Mouse (Mus musculus) erythroblast, embryonic 14.5 days (primary cell): ENCODE measurements around the gene Hist1h4h. TPM values are rescaled to one million over a fixed set of nuclear protein-coding genes. Genes with fewer than 3 reads are reported as not detected.
A peak's percentile ranks its signal among the peaks of the same experiment; 100 is the strongest.
"Not testable (repeated sequence)": the region's sequence is repeated elsewhere in the genome, so short reads cannot be mapped to it uniquely, and the experiment has no call there.

ENCODE experiments used
- H3K27me3 ChIP-seq: 2 replicates; pipeline ENCODE4 v1.6.1; 2012; ENCODE audit warnings: inconsistent platforms; ENCODE audit not compliant: control insufficient read depth
- H3K36me3 ChIP-seq: 2 replicates; pipeline ENCODE4 v1.6.1; 2012; ENCODE audit warnings: mild to moderate bottlenecking, inconsistent platforms; ENCODE audit not compliant: control insufficient read depth
- H3K4me1 ChIP-seq: 2 replicates; pipeline ENCODE4 v1.6.1; 2012; ENCODE audit warnings: inconsistent platforms; ENCODE audit not compliant: control insufficient read depth
- H3K4me3 ChIP-seq: replicated peaks from 2 replicates; pipeline ENCODE3; 2012; ENCODE audit warnings: moderate library complexity, mild to moderate bottlenecking, inconsistent platforms
- H3K9me3 ChIP-seq: 2 replicates; pipeline ENCODE4 v1.6.1; 2012; ENCODE audit warnings: low read length, inconsistent platforms, mixed read lengths; ENCODE audit not compliant: control insufficient read depth
- GATA1 ChIP-seq: IDR thresholded peaks from 2 replicates; pipeline ENCODE4 v1.6.1; 2012; ENCODE audit warnings: low read length, inconsistent platforms, mixed read lengths
- TAL1 ChIP-seq: IDR thresholded peaks from 3 replicates; pipeline ENCODE4 v1.6.1; 2012; ENCODE audit warnings: low read length, inconsistent platforms, mixed read lengths
- polyA plus RNA-seq: library from polyadenylated mRNA; stranded (reverse); fragments of >175 nt; gene quantifications from 2 replicates; pipeline ENCODE4 v1.2.3, GENCODE M21; 2012

The Hist1h4h gene
- polyA plus RNA-seq, 1 experiment = 19.7 TPM

GRCm38 (mm10) chr13:23562699-23563462 is 32.0 kb downstream of the Hist1h4h start:
- Histone ChIP-seq H3K4me3 (peak overlapping the region; percentile 60), H3K4me1 (peaks cover 57% of the 10 kb centered on the region), H3K36me3 (no peaks in the 10 kb centered on the region), H3K27me3 (no peaks in the 10 kb centered on the region), H3K9me3 (no peaks in the 10 kb centered on the region)
- no peak for TF ChIP-seq GATA1
- no peak for TF ChIP-seq TAL1

DNA sequence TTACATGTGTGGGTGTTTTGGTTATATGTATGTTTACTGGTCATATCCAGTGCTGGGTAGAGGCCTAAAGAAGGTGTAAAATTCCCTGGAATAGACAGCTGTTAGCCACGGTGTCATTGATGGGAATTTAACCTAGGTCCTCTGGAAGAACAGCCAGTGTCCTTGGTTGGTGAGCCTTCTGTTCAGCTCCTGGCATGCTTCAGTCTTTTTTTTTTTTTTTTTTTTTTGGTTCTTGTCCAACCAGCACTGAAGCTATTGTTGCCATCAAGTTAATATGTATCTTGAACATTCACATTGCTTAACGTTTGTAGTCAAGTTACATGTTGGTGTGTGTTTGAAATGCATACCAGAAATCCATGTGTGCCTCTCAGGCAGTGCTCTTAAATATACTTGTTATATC is 33.6 kb downstream of the Hist1h4h start:
- peaks cover 55% of the 10 kb centered on the region for H3K4me1 ChIP-seq
- H3K27me3 ChIP-seq = no peaks in the 10 kb centered on the region
- TF ChIP-seq TAL1 (no peak), GATA1 (no peak)
- no peaks in the 10 kb centered on the region for H3K36me3 ChIP-seq
- H3K9me3 ChIP-seq = no peaks in the 10 kb centered on the region
- no peak overlapping the region for H3K4me3 ChIP-seq

DNA sequence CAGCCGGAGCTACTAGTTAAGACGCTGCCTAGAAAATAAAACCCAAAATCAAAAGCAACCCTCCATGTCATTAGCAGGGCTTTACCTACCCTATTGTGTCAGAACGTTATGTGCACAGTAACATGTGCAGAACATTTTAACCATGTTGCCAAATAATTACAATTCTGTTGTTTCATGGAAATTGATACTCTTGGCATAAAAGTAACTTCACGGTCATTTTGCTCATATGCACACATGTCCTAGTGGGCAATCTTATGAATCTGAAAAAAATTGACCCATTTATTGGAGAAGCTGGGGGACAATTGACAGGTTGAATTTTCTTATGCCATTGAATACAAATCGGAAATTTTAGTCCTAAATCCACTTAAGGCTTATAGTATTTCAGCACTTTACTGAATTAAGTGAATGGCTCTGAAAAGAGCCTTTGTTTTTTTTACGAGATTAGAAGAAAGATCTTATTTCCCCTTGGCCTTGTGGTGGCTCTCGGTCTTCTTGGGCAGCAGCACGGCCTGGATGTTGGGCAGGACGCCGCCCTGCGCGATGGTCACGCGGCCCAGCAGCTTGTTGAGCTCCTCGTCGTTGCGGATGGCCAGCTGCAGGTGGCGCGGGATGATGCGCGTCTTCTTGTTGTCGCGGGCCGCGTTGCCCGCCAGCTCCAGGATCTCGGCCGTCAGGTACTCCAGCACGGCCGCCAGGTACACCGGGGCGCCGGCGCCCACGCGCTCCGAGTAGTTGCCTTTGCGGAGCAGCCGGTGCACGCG is 39.6 kb downstream of the Hist1h4h start:
- not testable (repeated sequence) for H3K36me3 ChIP-seq, H3K27me3 ChIP-seq, H3K9me3 ChIP-seq
- Histone ChIP-seq H3K4me3 (peak overlapping the region; percentile 68), H3K4me1 (peaks cover 43% of the 10 kb centered on the region)

- Histone ChIP-seq H3K4me3 (peak within 1 kb of the TSS; percentile 72), H3K4me1 (peaks cover 38% of the 10 kb centered on the region), H3K27me3 (no peaks in the 10 kb centered on the region), H3K36me3 (no peaks in the 10 kb centered on the region; the same call in 1 of the 2 replicates), H3K9me3 (no peaks in the 10 kb centered on the region)
- TF ChIP-seq TAL1 (no peak), GATA1 (no peak)
Measured at GRCm38 (mm10) chr13:23571022-23571503, 40.2 kb downstream of the Hist1h4h start, which contains the start of the genes Hist1h2ae and Hist1h2bg. TSS of gene Hist1h2ae (minus strand) at chr13:23571220. TSS of gene Hist1h2bg (plus strand) at chr13:23571396.

DNA sequence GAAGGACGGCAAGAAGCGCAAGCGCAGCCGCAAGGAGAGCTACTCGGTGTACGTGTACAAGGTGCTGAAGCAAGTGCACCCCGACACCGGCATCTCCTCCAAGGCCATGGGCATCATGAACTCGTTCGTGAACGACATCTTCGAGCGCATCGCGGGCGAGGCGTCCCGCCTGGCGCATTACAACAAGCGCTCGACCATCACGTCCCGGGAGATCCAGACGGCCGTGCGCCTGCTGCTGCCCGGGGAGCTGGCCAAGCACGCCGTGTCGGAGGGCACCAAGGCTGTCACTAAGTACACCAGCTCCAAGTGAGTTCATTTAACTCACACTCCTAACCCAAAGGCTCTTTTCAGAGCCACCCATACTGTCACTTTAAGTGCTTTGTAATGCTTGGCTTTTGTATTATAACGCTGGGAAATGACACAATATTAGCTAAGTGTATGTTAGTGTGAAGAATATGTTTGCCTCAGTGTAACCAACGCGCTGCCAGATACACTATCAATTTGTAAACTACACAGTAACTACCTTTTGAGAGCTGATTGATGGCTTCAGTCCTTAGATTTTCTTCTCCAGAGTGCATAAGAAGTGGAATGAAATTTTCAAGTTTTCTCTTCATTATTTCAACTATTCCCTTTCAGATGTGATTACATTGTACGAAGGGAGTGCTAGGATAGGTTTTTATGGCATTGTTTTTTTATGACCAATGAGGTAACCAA is 40.8 kb downstream of the Hist1h4h start:
- peak overlapping the region; percentile 72 for H3K4me3 ChIP-seq
- H3K36me3 ChIP-seq, H3K27me3 ChIP-seq, H3K9me3 ChIP-seq: not testable (repeated sequence)
- peaks cover 39% of the 10 kb centered on the region for H3K4me1 ChIP-seq

DNA sequence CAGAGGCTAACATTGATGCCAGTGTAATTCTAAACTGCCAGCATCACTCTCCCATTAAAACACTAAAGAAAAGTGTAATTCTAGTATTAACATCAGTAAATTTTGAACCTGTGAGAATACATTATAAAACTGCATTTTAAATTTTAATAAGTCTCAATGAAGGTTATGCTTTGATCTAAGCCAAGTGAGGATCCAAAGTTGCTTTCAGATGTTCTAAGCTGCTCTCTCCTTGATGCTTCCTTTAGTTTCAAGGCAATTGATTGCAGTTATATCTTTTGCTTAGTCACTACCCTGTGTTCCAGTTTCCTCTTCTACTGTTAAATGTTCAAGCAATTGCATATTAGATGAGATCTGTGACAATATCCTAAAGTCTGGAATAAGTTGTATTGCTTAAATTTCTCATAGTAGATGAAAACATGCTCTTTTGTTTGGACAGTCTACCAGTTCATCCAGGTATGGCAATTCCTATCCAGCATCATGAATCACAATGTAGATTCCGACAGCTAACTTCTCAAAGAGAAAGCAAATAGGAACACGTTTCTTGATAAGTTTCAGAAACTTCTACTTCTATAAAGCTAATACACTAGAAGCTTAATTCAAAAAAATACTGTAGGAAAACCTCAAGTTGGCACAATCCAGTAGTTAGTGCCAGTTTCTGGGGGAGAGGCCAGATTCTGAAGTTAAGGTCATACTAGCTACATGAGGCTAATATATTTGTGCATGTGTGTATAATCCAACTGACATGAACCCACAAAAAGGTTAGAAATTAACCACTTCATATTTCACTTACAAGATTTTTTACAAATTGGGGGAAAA is 41.6 kb downstream of the Hist1h4h start:
- peaks cover 40% of the 10 kb centered on the region for H3K4me1 ChIP-seq
- H3K36me3 ChIP-seq = peaks cover 2% of the 10 kb centered on the region
- H3K27me3 ChIP-seq = no peaks in the 10 kb centered on the region
- H3K9me3 ChIP-seq = no peaks in the 10 kb centered on the region
- TF ChIP-seq GATA1 (no peak), TAL1 (no peak)
- peak overlapping the region; percentile 72 for H3K4me3 ChIP-seq

GRCm38 (mm10) chr13:23573034-23573897 is 42.4 kb downstream of the Hist1h4h start:
- not testable (repeated sequence) for H3K36me3 ChIP-seq, H3K9me3 ChIP-seq, H3K27me3 ChIP-seq
- Histone ChIP-seq H3K4me3 (peak overlapping the region; percentile 72), H3K4me1 (peaks cover 39% of the 10 kb centered on the region)

GRCm38 (mm10) chr13:23573898-23574524 is 43.2 kb downstream of the Hist1h4h start, which contains the start of the genes Hist1h2bf and Hist1h2ad:
TSS of gene Hist1h2bf (minus strand) at chr13:23574196.
TSS of gene Hist1h2ad (plus strand) at chr13:23574381.
- H3K27me3 ChIP-seq, H3K36me3 ChIP-seq, H3K9me3 ChIP-seq: not testable (repeated sequence)
- peaks cover 39% of the 10 kb centered on the region for H3K4me1 ChIP-seq
- H3K4me3 ChIP-seq = peak within 1 kb of the TSS; percentile 72

DNA sequence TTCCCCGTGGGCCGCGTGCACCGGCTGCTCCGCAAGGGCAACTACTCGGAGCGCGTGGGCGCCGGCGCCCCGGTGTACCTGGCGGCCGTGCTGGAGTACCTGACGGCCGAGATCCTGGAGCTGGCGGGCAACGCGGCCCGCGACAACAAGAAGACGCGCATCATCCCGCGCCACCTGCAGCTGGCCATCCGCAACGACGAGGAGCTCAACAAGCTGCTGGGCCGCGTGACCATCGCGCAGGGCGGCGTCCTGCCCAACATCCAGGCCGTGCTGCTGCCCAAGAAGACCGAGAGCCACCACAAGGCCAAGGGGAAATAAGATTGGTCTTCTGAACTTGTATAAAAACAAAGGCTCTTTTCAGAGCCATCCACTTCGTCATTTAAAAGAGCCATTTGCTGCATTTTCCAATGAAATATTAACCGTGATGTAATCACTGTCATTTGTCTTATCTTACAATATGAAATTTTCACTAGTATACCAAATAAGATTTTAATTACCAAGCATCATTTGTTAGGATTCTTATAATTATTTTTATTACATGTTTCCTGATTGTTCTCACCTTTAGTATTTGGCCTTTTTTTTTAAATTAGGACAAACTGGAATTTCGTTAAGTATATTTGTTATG is 43.8 kb downstream of the Hist1h4h start:
- peaks cover 39% of the 10 kb centered on the region for H3K4me1 ChIP-seq
- not testable (repeated sequence) for H3K36me3 ChIP-seq, H3K9me3 ChIP-seq, H3K27me3 ChIP-seq
- peak overlapping the region; percentile 64 for H3K4me3 ChIP-seq
